Mouse (Mus musculus): ENCODE data around the gene Supt3. TPM values are rescaled to one million over a fixed set of nuclear protein-coding genes. Genes with fewer than 3 reads are reported as not detected.

The Supt3 gene
- total RNA-seq, 2 experiments from 2014 or later: 14.4 to 16.6 TPM

- DNase-seq (ENCODE audit: low spot score in 2 of 2): peak in 1 of 2 experiments; percentile 18
Measured at GRCm38 (mm10) chr17:44963051-44963798, 186.3 kb downstream of the Supt3 start.

GRCm38 (mm10) chr17:44967186-44967585 is 190.2 kb downstream of the Supt3 start:
- DNase-seq (ENCODE audit: low spot score in 2 of 2): no peak

GRCm38 (mm10) chr17:44970255-44970654 is 193.3 kb downstream of the Supt3 start:
- no peak for DNase-seq (ENCODE audit: low spot score in 2 of 2)

- DNase-seq (ENCODE audit: low spot score in 2 of 2): no peak
Measured at GRCm38 (mm10) chr17:44973489-44973888, 196.5 kb downstream of the Supt3 start.

- DNase-seq (ENCODE audit: low spot score in 2 of 2): no peak
Measured at GRCm38 (mm10) chr17:44977690-44978089, 200.7 kb downstream of the Supt3 start.

- DNase-seq (ENCODE audit: low spot score in 2 of 2): no peak
Measured at GRCm38 (mm10) chr17:44987964-44988363, 211.0 kb downstream of the Supt3 start.

GRCm38 (mm10) chr17:45003311-45003710 is 226.4 kb downstream of the Supt3 start:
- no peak for DNase-seq (ENCODE audit: low spot score in 2 of 2)

- DNase-seq (ENCODE audit: low spot score in 2 of 2): no peak
Measured at GRCm38 (mm10) chr17:45004477-45005170, 227.7 kb downstream of the Supt3 start.

GRCm38 (mm10) chr17:45007461-45007860 is 230.5 kb downstream of the Supt3 start:
- no peak for DNase-seq (ENCODE audit: low spot score in 2 of 2)

GRCm38 (mm10) chr17:45008663-45009062 is 231.7 kb downstream of the Supt3 start:
- no peak for DNase-seq (ENCODE audit: low spot score in 2 of 2)

GRCm38 (mm10) chr17:45010409-45010808 is 233.5 kb downstream of the Supt3 start:
- DNase-seq (ENCODE audit: low spot score in 2 of 2): no peak

GRCm38 (mm10) chr17:45016746-45017145 is 239.8 kb downstream of the Supt3 start:
- no peak for DNase-seq (ENCODE audit: low spot score in 2 of 2)

- no peak for DNase-seq (ENCODE audit: low spot score in 2 of 2)
Measured at GRCm38 (mm10) chr17:45020155-45020930, 243.4 kb downstream of the Supt3 start.

- DNase-seq (ENCODE audit: low spot score in 2 of 2): no peak
Measured at GRCm38 (mm10) chr17:45028441-45028840, 251.5 kb downstream of the Supt3 start.

- no peak for DNase-seq (ENCODE audit: low spot score in 2 of 2)
Measured at GRCm38 (mm10) chr17:45029106-45029505, 252.2 kb downstream of the Supt3 start.

GRCm38 (mm10) chr17:45032209-45032608 is 255.3 kb downstream of the Supt3 start:
- no peak for DNase-seq (ENCODE audit: low spot score in 2 of 2)

- no peak for DNase-seq (ENCODE audit: low spot score in 2 of 2)
Measured at GRCm38 (mm10) chr17:45033617-45034016, 256.7 kb downstream of the Supt3 start.

- DNase-seq (ENCODE audit: low spot score in 2 of 2): no peak
Measured at GRCm38 (mm10) chr17:45041084-45041483, 264.1 kb downstream of the Supt3 start.

GRCm38 (mm10) chr17:45045804-45046203 is 268.9 kb downstream of the Supt3 start:
- no peak for DNase-seq (ENCODE audit: low spot score in 2 of 2)

GRCm38 (mm10) chr17:45046583-45046982 is 269.6 kb downstream of the Supt3 start:
- no peak for DNase-seq (ENCODE audit: low spot score in 2 of 2)

- DNase-seq (ENCODE audit: low spot score in 2 of 2): no peak
Measured at GRCm38 (mm10) chr17:45047236-45047635, 270.3 kb downstream of the Supt3 start.

GRCm38 (mm10) chr17:45051971-45052370 is 275.0 kb downstream of the Supt3 start:
- DNase-seq (ENCODE audit: low spot score in 2 of 2): no peak
